Mouse (Mus musculus): ENCODE results near the gene Setd1b. TPM values are rescaled to one million over a fixed set of nuclear protein-coding genes. Genes with fewer than 3 reads are reported as not detected.

The Setd1b gene
- polyA plus RNA-seq, 1 experiment from 2014 or later, result 14.2 TPM

DNA sequence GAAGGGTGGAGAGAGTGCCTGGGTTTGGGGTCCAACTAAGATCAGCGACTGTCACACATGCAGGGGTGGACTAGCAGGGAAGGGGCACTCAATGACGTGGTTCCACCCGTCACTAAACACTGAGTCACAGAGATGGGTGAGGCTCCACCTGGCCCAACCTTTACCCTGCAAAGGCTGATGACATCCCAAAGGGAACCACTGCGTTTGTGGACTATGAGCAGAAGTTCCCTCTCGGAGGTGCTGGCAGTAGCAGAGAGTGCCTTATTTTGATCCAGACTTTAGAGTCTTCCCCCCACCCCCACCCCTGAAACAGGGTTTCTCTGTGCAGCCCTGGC lies 11.2 kb upstream of the Setd1b start:
- Histone ChIP-seq H3K9ac (ENCODE audit: low read depth, low read length) (no peak overlapping the region), H3K9me3 (ENCODE audit: control insufficient read depth, low read length) (no peaks in the 10 kb centered on the region), H3K4me3 (ENCODE audit: low read depth, low read length) (no peak overlapping the region), H3K4me1 (replicated peaks; ENCODE audit: control insufficient read depth, insufficient read depth, low read length) (peaks cover 19% of the 10 kb centered on the region), H3K27ac (ENCODE audit: low read depth, low read length) (no peak overlapping the region), H3K27me3 (ENCODE audit: control insufficient read depth, insufficient read depth, low read length) (no peaks in the 10 kb centered on the region), H3K4me2 (replicated peaks; ENCODE audit: low read depth, low read length) (no peak overlapping the region), H3K36me3 (ENCODE audit: control insufficient read depth, insufficient read depth, low read length) (no peaks in the 10 kb centered on the region)
- DNase-seq (ENCODE audit: low spot score) (no peak), ATAC-seq (ENCODE audit: low FRiP score) (no peak)
- WGBS, result 89% methylated on average over 5 of the region's 5 CpGs

DNA sequence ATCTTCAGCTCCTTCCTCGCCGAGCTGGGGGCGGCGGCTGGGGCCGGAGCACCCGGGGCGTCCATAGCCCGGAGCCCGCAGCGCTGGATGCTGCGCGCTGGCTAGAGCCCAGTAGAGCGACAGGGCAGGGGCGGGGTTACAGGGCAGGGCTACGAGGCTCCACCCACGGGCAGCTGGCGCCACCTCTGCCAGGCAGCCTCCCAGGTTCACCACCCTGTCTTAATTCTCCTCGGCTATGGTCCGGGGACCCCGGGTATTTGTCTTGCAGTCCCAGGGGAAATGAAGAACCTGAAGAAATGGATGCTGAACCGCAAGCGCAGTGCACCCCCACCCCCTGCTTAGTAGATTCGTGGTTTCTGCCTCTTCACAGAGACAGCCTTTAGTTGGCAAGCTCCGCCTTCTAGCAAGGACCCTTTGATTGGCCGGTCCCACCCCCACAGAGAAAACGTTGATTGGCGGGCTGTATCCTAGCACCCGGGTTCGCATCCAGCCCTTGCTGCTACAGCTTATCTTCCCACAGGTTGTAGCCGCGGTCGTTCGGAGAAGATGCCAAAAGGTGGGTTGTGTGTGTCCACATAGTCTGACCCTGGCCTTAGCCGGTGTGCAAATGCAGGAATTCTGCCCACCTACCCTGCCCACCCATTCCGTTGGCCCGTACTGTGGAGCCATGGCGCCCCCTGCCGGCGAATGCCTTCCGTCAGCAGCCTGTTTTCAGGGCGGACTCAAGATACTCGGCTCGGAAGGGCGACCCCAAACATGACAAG lies 9.5 kb upstream of the Setd1b start, which contains the start of gene Rhof:
TSS of gene Rhof (minus strand) at position 385 of the 764 bp plus-strand sequence.
- peak; percentile 50 for ATAC-seq (ENCODE audit: low FRiP score)
- peak within 1 kb of the TSS; percentile 43; the same call in 1 of the 2 replicates for H3K27ac ChIP-seq (ENCODE audit: low read depth, low read length)
- DNase-seq (ENCODE audit: low spot score), result peak; percentile 83
- H3K9me3 ChIP-seq (ENCODE audit: control insufficient read depth, low read length), result no peaks in the 10 kb centered on the region
- H3K4me2 ChIP-seq (replicated peaks; ENCODE audit: low read depth, low read length), result peak within 1 kb of the TSS; percentile 46
- H3K9ac ChIP-seq (ENCODE audit: low read depth, low read length), result peak within 1 kb of the TSS; percentile 50; the same call in 1 of the 2 replicates
- WGBS, result 3% methylated on average over 43 of the region's 44 CpGs
- peaks cover 32% of the 10 kb centered on the region for H3K4me1 ChIP-seq (replicated peaks; ENCODE audit: control insufficient read depth, insufficient read depth, low read length)
- H3K36me3 ChIP-seq (ENCODE audit: control insufficient read depth, insufficient read depth, low read length), result no peaks in the 10 kb centered on the region
- no peaks in the 10 kb centered on the region for H3K27me3 ChIP-seq (ENCODE audit: control insufficient read depth, insufficient read depth, low read length)
- peak within 1 kb of the TSS; percentile 24 for H3K4me3 ChIP-seq (ENCODE audit: low read depth, low read length)

DNA sequence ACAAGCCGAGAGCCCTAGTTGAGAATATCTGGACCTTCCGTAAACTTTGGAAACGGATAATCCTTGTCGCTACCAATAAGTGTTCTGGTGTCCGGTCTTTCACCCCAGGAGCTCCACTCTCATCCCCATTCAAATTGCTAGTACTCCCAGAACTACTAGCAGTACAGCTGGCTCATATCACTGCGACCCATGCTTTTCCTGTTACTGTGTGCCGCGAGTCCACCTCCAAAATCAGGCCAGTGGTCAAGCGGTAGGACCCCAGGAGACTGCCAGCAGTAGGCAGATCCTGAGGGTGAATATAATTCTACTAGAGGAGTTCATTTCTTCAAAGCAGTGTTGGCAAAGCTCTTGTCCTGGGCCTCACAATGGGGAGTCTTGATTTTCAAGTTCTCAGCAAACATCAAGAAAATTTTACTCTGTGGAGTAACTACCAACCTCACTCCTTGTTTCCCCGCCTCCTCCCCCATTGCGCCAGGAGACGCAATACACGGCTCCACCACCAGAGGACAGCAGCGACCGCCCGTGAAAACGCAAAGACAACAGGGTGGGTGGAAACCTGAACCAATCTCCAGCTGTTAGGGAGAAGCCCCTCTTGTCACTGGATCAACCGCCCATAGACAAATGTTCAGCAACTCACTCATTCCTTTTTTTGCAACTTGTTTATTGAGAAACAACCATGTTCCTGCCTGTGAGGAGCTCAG lies 8.8 kb upstream of the Setd1b start:
- H3K27ac ChIP-seq (ENCODE audit: low read depth, low read length), result peak overlapping the region; percentile 43; the same call in 1 of the 2 replicates
- ATAC-seq (ENCODE audit: low FRiP score) (no peak), DNase-seq (ENCODE audit: low spot score) (peak; percentile 92)
- no peak overlapping the region for H3K9ac ChIP-seq (ENCODE audit: low read depth, low read length)
- WGBS, result 15% methylated on average over 18 of the region's 18 CpGs
- H3K4me3 ChIP-seq (ENCODE audit: low read depth, low read length), result peak overlapping the region; percentile 3; the same call in 1 of the 2 replicates
- H3K36me3 ChIP-seq (ENCODE audit: control insufficient read depth, insufficient read depth, low read length), result no peaks in the 10 kb centered on the region
- peaks cover 32% of the 10 kb centered on the region for H3K4me1 ChIP-seq (replicated peaks; ENCODE audit: control insufficient read depth, insufficient read depth, low read length)
- no peaks in the 10 kb centered on the region for H3K27me3 ChIP-seq (ENCODE audit: control insufficient read depth, insufficient read depth, low read length)
- peak overlapping the region; percentile 4; the same call in 1 of the 2 replicates for H3K4me2 ChIP-seq (replicated peaks; ENCODE audit: low read depth, low read length)
- no peaks in the 10 kb centered on the region for H3K9me3 ChIP-seq (ENCODE audit: control insufficient read depth, low read length)

DNA sequence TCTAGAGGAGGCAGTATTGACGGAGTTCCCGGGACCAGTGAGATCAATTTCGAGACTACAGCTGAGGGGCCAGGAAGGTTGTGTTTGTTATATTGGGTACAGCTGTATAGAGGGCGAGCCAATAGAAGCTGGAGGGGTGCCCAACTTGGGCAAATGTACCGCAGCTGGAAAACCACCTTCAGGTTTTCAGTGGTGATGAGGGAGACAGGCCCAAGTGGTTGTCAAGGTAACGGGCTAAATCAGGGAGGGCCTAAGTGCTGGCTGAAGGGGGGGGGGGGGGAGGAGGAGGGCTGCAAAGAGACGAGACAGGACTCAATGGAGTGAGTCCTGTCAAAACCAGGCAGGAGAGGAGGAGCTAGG lies 8.2 kb upstream of the Setd1b start:
- ATAC-seq (ENCODE audit: low FRiP score) (no peak), DNase-seq (ENCODE audit: low spot score) (no peak)
- Histone ChIP-seq H3K4me2 (replicated peaks; ENCODE audit: low read depth, low read length) (0 out of 2 replicates have a peak overlapping the region, but pooled peaks have one; percentile 4), H3K27me3 (ENCODE audit: control insufficient read depth, insufficient read depth, low read length) (no peaks in the 10 kb centered on the region), H3K4me3 (ENCODE audit: low read depth, low read length) (no peak overlapping the region; the same call in 1 of the 2 replicates), H3K36me3 (ENCODE audit: control insufficient read depth, insufficient read depth, low read length) (no peaks in the 10 kb centered on the region), H3K27ac (ENCODE audit: low read depth, low read length) (peak overlapping the region; percentile 43), H3K9ac (ENCODE audit: low read depth, low read length) (no peak overlapping the region), H3K4me1 (replicated peaks; ENCODE audit: control insufficient read depth, insufficient read depth, low read length) (peaks cover 32% of the 10 kb centered on the region), H3K9me3 (ENCODE audit: control insufficient read depth, low read length) (no peaks in the 10 kb centered on the region)
- 16% methylated on average over 7 of the region's 7 CpGs for WGBS

DNA sequence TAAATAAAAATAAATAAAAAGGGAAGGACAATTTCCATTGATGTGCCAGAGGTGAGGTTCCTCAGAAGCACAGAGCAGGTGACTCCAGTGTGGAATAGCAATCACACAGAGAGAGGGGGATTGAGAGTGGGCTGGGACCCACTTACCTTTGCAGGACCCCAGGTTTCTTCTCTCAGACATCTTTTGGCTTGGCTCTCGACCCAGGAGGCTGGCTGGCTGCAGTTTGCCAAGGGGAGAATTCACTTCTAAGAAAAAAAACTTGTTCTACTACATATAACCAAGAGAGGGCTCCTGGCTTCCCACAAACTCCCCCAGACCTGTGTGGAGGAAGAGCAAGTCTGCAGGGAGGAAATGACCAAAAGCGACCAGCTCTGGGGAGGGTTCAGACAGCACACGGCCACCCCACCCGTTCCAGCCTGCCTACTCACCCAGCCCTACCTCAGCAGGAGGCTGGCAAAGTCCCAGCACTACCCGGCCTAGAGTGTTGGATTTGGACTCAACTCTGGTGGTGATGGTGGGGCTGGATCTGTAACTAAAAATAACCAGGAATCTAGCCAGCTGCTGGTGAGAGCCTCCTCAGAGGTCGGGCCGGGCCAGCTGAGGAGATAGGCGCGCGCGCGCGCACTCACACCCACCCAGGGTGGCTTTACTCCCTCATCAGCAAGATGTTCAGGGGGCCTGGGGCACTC lies 7.7 kb upstream of the Setd1b start:
- DNase-seq (ENCODE audit: low spot score) (no peak), ATAC-seq (ENCODE audit: low FRiP score) (no peak)
- Histone ChIP-seq H3K4me1 (replicated peaks; ENCODE audit: control insufficient read depth, insufficient read depth, low read length) (peaks cover 32% of the 10 kb centered on the region), H3K4me2 (replicated peaks; ENCODE audit: low read depth, low read length) (peak overlapping the region; percentile 100), H3K27me3 (ENCODE audit: control insufficient read depth, insufficient read depth, low read length) (no peaks in the 10 kb centered on the region), H3K27ac (ENCODE audit: low read depth, low read length) (peak overlapping the region; percentile 43), H3K9ac (ENCODE audit: low read depth, low read length) (peak overlapping the region; percentile 100; the same call in 1 of the 2 replicates), H3K9me3 (ENCODE audit: control insufficient read depth, low read length) (no peaks in the 10 kb centered on the region), H3K4me3 (ENCODE audit: low read depth, low read length) (peak overlapping the region; percentile 6; the same call in 1 of the 2 replicates), H3K36me3 (ENCODE audit: control insufficient read depth, insufficient read depth, low read length) (no peaks in the 10 kb centered on the region)
- 30% methylated on average over 13 of the region's 13 CpGs for WGBS

DNA sequence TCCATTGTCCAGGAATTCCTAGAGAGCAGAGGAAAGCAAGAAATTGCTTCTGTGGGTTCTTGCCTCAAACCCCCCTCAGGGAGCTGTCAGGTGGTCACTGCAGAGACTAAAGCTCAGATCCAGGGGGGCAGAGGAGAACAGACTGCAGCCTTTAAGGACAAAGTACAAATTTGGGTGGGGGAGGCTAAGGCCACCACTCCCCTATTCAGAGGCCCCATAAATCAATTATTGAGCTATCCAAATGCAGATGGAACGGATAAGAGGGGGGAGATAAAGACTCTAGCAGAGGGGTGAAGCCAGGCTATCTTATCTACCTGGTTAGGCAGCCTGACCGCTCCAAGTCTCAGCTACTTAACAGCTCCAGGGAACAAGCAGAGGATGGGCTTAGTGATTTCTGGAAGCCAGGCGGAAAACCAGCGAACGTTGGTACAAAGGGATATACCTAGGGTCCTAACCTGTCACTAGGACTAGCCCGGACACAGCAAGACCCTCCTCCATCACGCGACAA lies 7.1 kb upstream of the Setd1b start:
- peak overlapping the region; percentile 96 for H3K4me3 ChIP-seq (ENCODE audit: low read depth, low read length)
- peak overlapping the region; percentile 100; the same call in 1 of the 2 replicates for H3K9ac ChIP-seq (ENCODE audit: low read depth, low read length)
- H3K27me3 ChIP-seq (ENCODE audit: control insufficient read depth, insufficient read depth, low read length), result no peaks in the 10 kb centered on the region
- H3K4me2 ChIP-seq (replicated peaks; ENCODE audit: low read depth, low read length), result peak overlapping the region; percentile 100
- 23% methylated on average over 8 of the region's 8 CpGs for WGBS
- H3K9me3 ChIP-seq (ENCODE audit: control insufficient read depth, low read length), result no peaks in the 10 kb centered on the region
- H3K36me3 ChIP-seq (ENCODE audit: control insufficient read depth, insufficient read depth, low read length), result no peaks in the 10 kb centered on the region
- peaks cover 32% of the 10 kb centered on the region for H3K4me1 ChIP-seq (replicated peaks; ENCODE audit: control insufficient read depth, insufficient read depth, low read length)
- DNase-seq (ENCODE audit: low spot score) (peak; percentile 30), ATAC-seq (ENCODE audit: low FRiP score) (no peak)
- H3K27ac ChIP-seq (ENCODE audit: low read depth, low read length), result peak overlapping the region; percentile 43

DNA sequence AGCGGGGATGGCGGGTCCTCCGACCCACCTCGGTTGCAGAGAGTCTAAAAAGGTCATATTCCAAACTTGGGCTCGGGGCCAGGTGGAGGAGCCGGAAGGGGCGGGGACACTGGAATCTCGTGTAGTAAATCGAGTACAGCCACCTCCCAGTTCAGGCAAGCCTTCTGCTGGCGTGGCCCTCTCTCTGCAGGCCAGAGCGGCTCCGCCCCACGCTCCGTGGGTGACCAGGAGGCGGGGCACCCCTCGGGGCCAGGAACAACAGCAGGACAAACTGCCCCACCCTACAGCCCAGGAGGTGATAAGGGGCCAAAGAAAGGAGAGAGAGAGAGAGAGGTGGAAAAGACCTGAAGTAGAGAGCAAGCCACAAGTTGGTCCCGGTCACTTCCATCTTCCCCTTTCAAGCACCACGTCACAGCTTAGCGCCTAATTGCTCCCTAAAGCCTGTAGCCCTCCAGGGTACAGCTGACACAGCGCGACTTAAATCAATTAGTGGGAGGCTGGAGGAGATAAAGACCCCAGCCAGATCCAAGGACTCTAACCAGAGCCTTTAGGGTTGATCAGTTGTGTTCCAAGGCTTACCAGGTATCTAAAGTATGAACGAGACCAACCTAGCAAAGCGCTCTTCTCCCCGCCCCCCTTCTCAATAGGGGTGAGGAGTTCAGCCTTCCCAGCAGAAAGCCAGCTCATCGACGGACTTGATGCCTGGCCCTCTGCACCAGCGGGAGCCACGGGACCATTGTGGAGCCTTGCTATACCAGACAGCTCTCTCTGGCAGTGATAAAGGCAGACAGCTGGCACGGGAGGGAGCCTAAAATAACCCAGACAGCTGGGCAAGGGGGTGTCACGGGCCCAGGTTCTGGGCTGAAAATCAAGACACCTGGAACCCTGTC lies 6.3 kb upstream of the Setd1b start:
- peaks cover 32% of the 10 kb centered on the region for H3K4me1 ChIP-seq (replicated peaks; ENCODE audit: control insufficient read depth, insufficient read depth, low read length)
- peak overlapping the region; percentile 96 for H3K4me3 ChIP-seq (ENCODE audit: low read depth, low read length)
- peak overlapping the region; percentile 100 for H3K9ac ChIP-seq (ENCODE audit: low read depth, low read length)
- 5% methylated on average over 30 of the region's 30 CpGs for WGBS
- H3K27ac ChIP-seq (ENCODE audit: low read depth, low read length), result peak overlapping the region; percentile 100
- no peaks in the 10 kb centered on the region for H3K36me3 ChIP-seq (ENCODE audit: control insufficient read depth, insufficient read depth, low read length)
- DNase-seq (ENCODE audit: low spot score), result peak; percentile 66
- H3K4me2 ChIP-seq (replicated peaks; ENCODE audit: low read depth, low read length), result peak overlapping the region; percentile 100
- ATAC-seq (ENCODE audit: low FRiP score), result peak; percentile 8; the same call in 1 of the 2 replicates
- H3K27me3 ChIP-seq (ENCODE audit: control insufficient read depth, insufficient read depth, low read length), result no peaks in the 10 kb centered on the region
- no peaks in the 10 kb centered on the region for H3K9me3 ChIP-seq (ENCODE audit: control insufficient read depth, low read length)
